Mouse (Mus musculus) cerebellum, adult 11-12 months (tissue): ENCODE results near the gene Mutyh.

Experiments
- DNase-seq: peaks from one replicate; pipeline ENCODE4 v3.0.0; 2022

Gene Mutyh

GRCm38 (mm10) chr4:116807197-116808129 is at the start of gene Mutyh, which contains the start of gene Toe1:
Mutyh (plus strand) TSS chr4:116807723.
Toe1 (minus strand) TSS chr4:116807640.
- DNase-seq, result peak; percentile 95

DNA sequence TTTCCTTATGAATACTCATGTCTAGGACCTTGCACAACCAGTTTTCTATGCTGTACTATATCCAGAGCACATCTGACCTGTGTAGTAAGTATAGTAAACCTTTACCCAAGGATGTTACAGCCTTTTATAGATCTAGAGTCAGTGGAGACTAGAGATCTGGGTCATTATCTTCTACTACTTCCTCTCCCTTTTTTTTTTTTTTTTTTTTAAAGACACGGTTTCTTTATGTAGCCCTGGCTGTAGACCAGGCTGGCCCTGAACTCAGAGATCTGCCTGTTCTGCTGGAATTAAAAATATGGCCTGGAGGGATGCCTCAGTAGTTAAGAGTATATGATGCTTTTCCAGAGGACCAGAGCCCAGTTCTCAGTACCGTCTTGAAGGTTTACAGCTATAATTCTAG is 45.6 kb upstream of the Mutyh start:
- DNase-seq, result no peak

DNA sequence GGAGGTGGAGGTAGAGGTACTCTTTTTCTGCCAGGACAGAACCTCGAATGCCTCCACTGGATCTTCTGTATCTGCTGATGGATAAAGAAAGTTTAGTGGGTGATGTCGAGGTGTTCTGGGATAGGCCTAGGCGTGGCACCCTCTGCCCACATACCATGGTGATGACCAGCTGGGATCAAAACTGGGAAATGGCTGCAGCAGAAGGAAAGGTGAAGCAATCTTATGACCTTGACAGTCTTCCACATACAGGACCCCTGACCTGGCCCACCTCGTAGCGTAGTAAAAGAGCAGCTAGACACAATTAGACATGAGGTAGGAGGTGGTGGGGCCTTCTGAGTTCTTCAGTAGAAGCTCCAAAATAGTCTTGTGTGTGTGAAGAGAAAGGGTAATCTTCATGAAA is 43.5 kb upstream of the Mutyh start:
- DNase-seq, result no peak

DNA sequence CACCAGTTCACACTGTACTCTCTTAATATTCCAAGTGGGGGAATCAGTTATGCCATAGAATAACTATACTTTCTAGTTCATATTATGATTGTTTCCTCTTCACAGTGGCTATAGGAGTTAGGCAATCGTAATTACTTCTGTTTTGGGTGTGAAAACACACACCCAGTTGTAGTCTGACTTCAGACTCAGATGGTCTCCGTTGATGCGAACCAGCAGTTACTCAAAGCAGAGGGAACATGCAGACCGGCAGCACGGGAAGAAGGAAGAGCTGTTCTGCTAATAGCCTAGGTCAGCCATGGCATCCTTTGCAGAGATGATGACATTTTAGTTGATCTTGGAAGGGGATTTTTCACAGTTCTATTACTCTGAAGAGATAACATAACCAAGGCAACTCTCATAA is 39.0 kb upstream of the Mutyh start:
- no peak for DNase-seq

DNA sequence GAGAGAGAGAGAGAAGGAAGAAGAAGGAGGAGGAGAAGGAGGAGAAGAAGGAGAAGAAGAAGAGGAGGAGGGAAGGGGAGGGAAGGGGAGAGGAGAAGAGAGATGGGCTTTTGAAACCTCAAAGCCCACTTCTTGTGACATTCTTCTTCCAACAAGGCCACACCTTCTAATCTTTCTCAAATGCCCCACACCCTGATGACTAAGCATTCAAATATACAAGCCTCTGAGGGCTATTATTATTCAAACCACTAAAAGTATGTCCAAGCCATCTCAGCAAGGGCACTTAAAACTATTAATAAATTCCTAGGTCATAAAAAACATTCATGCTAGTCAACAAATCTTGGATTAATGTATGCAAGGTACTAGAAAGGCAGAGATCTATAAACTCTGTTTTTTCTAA is 38.5 kb upstream of the Mutyh start:
- no peak for DNase-seq

DNA sequence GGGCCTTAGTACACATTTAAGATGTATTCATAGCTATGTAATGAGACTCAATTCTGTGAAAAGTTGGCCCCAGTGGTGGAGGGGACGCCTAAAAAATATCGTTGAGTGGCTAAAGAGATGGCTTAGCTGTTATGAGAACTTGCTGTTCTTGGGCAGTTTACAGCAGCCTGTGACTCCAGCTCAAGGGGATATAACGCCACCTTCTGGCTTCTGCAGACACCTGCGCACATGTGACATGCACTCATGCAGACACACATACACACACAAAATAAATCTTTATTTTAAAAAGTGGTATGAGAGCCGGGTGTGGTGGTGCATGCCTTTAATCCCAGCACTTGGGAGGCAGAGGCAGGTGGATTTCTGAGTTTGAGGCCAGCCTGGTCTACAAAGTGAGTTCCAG is 31.1 kb upstream of the Mutyh start:
- no peak for DNase-seq

GRCm38 (mm10) chr4:116777079-116777478 is 30.4 kb upstream of the Mutyh start:
- DNase-seq, result no peak

GRCm38 (mm10) chr4:116780541-116780940 is 27.0 kb upstream of the Mutyh start:
- no peak for DNase-seq

- no peak for DNase-seq
These were observed 26.2 kb upstream of the Mutyh start for GRCm38 (mm10) chr4:116781366-116781765.

GRCm38 (mm10) chr4:116782171-116782570 is 25.4 kb upstream of the Mutyh start:
- DNase-seq, result peak; percentile 19

DNA sequence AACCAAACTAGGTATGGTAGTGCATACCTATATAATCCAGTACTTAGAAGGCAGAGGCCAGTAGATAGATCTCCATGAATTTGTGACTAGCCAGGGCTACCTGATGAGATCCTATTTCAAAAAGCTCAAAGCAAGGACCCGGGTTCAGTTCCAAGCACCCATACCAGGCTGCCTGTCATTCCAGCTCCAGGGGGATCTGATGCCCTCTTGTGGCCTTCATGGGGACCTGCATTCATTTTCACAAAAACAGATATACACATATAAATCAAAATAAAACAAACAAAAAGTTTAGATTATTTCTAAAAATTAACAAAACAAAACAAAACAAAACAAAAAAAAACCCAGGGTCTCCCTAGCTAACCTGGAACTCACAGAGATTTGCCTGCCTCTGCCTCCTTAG is 20.9 kb upstream of the Mutyh start:
- no peak for DNase-seq

- no peak for DNase-seq
These were observed 19.4 kb upstream of the Mutyh start for GRCm38 (mm10) chr4:116787985-116788760.

DNA sequence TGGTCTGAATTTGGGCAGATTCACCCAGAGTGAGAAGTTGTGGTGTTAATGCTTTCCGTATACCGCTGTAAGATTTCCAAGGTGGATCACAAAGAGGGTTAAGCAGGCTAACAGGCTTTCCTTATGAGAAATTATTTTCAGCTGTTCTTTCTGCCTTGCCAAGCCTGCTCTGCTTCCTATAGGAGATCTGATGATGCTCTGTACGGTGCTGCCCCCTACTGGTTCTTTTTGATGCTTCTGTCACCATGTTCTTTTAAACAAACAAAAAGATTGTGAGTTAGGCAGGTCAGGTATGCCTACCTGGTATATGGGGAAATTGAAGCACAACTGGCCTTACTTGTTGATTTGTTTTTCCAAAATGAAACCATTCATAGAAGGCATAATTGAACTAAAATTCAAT is 18.6 kb upstream of the Mutyh start:
- peak; percentile 68 for DNase-seq

GRCm38 (mm10) chr4:116792453-116792852 is 15.1 kb upstream of the Mutyh start:
- no peak for DNase-seq

DNA sequence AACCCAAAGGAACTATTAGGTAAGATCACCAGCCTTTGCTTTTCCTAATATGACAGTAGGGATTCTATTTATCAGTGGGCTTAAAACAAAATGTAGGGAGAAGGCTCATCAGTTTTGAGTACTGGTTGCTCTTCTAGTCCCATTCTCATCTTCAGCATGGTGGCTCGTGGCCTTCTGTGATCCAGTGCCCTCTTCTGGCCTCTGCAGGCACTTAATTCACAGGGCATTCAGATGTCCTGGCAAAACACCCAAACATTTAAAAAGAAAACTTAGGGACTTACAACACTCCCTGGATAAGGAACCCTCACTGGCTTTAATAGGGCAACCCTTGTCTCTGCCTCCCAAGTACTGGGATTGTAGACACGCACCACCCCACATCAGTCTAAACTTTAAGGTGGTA is 13.2 kb upstream of the Mutyh start:
- DNase-seq, result no peak

GRCm38 (mm10) chr4:116796442-116797110 is 10.9 kb upstream of the Mutyh start:
- DNase-seq, result no peak

GRCm38 (mm10) chr4:116799901-116800300 is 7.6 kb upstream of the Mutyh start:
- DNase-seq, result no peak

- no peak for DNase-seq
These were observed 3.5 kb downstream of the Mutyh start for GRCm38 (mm10) chr4:116811012-116811411.

DNA sequence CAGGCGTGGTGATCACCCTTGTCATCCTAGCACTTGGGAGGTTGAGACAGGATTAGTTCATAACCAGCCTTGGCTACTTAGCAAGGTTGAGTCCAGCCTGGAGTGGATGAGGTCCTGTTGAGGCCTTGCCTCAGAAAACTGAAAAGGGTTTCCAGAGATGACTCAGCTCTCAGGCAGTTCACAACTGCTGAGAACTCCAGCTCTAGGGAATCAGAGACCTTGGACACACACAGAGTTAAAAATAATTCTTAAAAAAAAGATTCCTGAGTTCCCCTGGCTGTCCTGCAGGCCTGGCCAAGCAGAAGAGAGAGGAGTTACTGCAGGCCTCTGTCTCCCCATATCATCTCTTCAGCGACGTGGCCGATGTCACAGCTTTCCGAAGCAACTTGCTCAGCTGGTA is 7.8 kb downstream of the Mutyh start:
- DNase-seq, result no peak

GRCm38 (mm10) chr4:116817486-116817885 is 10.0 kb downstream of the Mutyh start:
- DNase-seq, result peak; percentile 84

GRCm38 (mm10) chr4:116819968-116820901 is 12.7 kb downstream of the Mutyh start:
- peak; percentile 45 for DNase-seq
